Mouse (Mus musculus) retina, postnatal 7 days (tissue): ENCODE measurements at regions not wholly inside any gene's neighbourhood (a gene's known extent, or its start where the extent isn't known, plus 50 kb on each side); places are given as distances from the start of the nearest gene placed in this dataset.
A peak's percentile ranks its signal among the peaks of the same experiment; 100 is the strongest.

Experiments
- DNase-seq: peaks from one replicate; pipeline ENCODE4 v3.0.0-alpha.2; 2012; ENCODE audit warnings: low read depth, low spot score

DNA sequence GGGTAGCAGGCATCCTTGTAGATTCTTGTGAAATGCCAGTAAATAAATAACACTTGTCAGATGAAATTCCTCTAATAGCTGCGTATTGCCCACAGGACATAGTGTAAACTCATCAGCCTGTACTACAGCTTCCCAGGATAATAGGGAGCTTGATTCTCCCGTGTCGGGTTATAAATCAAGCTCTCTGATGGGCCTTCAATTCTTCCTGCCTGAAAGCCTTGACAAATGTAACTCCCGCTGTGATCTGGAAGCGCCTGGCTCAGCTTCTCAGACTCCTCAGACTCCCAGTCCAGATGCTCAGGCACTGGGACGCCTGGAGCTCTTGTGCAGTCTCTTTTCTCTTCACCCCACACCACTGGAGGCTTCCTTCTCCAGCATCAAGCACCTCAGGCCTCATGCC, 151.3 kb downstream of the Fam76b start:
- no peak for DNase-seq

DNA sequence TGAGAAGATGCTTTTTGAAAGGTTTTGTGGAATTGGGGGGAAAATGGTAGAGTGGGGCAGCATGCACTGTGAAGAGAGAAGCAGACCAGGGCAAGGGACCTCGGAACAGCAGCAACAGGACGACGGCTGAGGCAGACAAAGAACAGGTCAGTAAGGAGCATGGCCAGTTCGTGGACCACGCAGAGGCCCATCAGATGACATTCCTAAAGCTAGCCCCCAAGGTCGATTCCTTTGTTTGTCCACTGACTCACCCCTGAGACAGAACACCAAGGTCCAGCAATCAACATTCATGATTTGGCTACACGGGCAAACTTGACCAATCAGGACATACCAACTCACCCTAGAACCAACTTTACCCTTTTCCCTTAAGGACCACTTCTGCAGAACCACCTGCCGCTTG, 160.0 kb downstream of the Fam76b start:
- DNase-seq = no peak

DNA sequence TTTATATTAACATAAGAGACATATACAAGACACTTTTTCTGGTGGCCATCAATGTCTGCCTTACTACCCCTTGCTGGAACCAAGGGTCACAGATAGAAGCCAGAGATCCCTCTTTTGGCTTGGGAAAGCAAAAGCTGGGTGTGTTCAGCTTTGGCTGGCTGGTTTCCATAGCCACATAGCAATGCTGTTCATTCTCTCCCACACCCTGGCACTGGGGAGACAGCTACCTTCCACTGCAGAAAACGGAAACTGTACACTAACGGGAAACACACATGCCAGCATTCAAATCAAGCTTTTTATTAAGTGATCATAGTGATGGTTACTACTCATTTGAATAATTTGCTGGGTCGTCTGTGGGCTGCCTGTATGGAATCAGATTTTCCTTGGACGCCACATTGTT, 161.4 kb downstream of the Fam76b start:
- DNase-seq = no peak

DNA sequence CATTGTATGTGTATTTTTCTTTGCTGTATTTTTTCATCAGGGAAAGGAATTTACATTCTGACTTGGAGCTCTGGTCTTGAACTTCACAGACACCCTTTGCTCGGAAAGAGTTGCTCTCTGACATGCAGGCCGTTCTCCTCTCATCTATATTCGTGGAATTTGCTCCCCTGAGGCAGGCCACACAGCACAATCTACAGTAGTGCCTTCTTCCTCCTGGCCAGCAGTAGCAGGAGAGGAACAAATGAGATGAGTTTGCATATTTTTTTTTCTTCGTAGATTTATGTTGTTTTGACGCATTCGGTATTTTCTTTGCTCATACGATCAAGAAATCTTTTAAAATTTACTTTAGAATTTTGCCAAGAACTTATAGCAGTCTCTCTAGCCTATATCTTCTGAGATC, 163.4 kb downstream of the Fam76b start:
- no peak for DNase-seq

DNA sequence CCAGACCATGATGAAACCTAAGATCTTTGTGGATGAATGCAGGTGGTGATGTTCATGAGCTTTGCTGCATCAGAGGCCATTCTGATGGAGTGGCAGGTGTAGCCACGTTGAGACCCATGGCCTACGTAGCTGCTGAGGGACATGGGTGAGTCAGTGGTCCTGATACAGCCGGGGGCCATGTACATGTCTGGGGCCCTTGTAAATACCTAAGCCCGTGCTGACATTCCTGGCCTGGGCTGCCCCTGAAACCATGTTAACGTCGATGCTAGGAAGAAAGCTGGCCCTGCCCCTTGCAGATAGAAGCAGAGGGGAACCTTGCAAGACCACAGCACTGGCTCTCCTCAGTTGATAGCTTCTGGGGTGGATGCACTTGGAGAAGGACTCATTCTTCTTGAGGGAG, 165.2 kb downstream of the Fam76b start:
- no peak for DNase-seq

DNA sequence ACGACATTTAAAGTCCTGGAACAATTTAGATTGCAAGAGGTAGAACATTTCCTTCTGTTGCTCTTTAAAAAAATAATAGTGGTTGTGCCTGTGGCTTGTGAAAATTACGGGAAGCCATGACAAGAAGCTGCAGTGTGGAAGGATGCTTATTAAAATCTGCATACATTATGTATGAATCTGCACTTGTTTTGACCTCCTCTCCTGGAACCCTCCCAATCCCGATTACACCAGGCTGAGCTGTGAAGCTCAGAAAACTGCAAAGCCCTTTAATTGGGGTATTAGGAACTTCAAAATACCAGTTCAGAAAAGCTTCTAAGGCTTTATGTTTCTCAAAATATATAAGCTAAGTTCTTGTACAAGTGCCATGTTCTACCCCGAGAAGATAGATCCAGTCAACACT, 171.8 kb downstream of the Fam76b start:
- DNase-seq = peak; percentile 31

DNA sequence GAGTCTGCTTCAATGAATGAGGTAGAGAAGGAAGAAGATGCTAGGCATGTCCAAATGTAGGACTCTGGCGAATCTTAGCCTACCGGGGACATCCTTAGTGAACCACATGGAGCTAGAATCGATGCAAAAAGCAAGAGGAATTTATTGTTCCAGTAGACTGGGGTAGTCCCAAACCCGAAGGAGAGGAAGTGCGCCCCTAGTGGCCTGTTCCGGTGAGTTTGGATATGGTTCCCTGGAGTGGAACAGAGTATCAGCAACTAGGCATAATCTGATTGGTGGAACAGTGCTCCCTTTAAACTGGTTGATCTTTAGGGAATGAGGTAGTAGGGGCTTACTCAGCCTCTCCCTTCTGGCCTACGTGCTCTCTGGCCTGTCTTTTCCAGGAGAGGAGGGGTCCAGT, 174.0 kb downstream of the Fam76b start:
- DNase-seq = no peak

DNA sequence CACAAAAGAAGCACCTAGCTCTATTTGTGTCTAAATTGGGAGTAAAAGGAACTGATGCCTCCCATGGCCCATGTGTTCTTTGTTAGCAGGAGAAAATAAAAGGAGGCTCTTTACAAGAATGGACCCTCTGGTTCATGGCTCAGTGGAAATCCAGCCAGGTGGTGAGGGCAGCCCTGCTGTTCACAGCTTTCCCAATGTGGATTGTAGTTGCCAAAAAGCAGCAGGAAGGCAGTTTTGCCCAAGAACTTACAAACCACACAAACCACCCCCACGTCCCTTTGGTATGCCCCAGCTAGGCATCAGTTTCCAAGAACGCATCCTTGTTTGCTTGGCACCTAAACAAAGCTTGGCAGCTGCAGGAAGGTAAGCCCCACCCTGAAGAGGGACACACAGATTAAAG, 174.7 kb downstream of the Fam76b start:
- no peak for DNase-seq

DNA sequence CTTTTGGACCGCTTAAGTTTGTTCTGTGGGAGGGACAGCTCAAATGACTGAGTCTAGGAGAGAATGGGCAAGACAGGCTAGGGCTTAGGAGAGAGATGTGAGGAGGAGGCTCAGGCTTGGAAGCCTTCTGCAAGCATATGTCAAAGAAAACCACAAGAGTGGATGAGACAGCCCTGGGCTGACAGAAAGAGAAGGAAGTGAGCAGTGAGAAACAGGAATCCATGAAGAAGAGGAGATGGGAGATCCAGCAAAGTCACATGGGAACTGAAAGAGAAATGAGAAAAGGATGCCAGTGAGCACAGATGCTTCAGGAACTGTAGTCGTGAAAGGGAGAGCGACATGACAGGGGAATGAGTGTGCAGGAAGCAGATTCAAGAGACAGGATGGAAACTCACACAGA, 175.6 kb downstream of the Fam76b start:
- no peak for DNase-seq

DNA sequence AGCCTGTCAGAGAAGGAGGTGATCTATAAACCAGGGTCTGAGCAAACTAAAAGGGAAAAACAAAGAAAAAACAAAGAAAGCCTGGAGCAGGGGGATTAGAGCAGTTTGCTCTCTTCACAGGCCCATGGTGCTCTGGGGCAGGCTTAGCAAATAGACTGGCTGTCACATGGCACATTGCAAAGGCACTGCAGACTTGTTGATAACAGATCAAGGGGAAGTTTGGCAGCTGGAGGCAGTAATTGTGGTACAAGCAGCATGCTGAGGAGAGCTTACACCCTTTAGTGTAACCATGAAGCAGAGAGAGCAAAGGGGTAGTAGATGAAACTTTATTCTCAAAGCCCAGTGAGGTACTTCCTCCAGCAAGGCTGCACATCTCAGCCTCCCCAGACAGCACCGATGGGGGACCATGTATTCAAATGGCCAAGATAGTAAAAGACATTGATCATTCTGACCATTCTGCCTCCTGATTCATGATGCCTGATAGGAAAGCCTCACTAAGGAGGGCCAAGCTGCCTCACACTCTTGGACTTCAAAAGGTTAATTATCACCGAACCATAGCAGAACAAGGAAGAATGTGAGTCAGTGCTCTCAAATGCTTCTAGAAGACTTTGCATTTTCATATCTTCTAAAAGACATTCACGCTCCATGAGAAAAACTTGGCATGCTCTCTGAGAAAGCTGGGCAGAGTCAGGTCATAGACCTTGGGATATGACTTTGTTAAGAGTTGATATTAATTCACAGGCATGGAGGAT, 178.9 kb downstream of the Fam76b start:
- no peak for DNase-seq

DNA sequence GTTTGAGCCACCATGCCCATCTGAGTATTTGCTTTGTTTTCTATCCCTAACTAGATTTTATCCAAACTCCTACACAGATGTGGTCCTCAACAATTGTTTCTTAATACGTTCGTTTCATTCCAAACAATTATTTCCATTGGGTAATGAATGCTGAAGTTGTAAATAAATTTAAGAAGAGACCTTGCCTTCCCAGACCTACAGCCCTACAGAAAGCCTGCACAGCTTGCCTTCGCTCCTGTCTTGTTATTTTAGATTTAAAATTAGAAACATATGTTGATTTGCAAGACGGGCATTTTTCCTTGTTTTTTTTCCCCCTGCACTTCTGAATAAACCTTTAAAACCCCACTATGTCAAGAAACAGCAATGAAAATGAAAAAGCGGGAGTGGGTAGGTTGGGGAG, 181.9 kb downstream of the Fam76b start:
- DNase-seq = no peak

DNA sequence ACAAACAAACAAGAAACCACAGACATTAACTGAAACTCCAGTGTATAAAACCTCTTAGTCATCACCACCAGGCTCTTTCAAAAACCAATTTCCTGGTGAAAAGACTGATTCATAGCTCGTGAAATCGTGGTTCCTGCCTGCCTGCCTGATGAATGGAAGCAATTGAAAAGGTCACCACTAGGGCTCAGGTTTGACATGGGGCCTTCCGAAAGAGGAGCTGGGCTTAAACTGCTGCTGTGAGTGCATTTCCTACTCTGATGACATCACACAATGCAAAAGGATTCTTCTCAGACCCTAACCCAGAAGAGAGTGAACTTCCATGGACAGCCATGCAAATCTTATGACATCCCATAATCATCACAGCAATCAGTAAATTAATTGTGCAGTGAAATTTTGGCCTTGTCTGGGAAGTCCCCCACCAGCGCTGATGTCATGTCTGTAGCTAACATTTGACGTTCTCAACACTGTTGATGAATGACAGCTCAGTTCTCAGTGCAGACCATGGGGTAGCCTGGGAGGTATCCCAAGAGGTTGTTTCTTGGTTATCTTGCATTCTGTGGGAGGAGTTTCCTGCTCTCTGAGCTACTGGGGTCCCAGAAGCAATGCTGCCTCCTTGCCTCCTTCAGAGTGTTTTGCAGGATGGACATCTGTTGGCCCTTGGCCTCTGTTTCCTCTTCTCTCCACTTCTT, 182.9 kb downstream of the Fam76b start:
- DNase-seq = no peak

DNA sequence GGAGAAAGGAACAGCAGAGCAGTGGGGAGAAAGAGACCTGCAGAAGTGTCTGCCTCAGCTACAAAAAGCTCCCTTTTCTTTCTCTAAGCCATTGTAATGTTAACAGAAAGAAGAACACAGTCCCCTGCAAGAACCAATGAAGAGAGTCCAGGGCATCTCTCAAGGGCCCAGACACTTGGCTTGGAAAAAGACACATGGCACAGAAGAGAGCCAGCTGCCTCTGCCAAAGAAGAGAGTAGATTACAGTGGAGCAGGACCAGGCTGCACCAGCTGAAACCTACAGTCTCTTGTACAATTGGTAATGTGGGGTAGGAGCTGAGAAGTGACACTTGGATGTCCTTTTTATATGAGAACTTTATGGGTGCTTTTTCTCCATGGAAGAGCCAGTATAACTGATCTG, 196.7 kb downstream of the Fam76b start:
- DNase-seq = no peak

DNA sequence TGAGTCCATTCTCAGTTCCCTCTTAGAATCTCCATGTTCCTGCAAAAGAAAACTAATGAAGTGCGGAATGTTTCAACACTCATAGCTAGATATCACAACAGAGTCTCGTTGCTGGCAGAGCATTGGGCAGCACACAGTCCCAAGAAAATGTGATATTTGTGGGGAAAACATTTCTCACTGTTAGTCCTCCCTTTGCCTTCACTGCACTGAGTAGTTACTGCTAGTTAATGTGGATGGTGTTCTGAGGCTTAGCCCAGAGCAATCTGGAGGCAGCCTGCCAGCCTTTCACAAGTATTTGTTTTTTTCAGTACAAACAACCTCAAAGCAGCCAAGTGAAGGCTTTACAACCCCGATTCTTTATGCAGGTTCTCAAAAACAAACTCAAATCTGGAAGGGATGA, 197.2 kb downstream of the Fam76b start:
- DNase-seq = no peak

DNA sequence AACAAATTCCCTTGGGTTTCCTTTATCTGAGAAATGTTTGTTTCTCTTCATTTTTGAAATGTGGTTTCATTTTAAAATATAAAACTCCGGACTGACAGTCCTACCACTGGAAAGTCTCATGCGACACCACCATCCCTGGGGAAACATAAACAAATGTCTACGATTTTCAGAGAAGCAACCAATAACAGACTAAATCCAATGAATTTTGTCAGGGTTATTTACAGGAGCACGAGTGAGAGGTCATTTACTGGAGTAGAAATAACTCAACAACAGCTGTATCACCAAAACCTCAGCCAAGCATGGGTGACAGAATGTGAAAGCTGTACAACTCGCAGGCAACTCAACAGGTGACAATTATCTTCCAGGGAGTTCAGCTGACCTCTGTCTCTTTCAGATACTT, 200.5 kb downstream of the Fam76b start:
- DNase-seq = no peak

DNA sequence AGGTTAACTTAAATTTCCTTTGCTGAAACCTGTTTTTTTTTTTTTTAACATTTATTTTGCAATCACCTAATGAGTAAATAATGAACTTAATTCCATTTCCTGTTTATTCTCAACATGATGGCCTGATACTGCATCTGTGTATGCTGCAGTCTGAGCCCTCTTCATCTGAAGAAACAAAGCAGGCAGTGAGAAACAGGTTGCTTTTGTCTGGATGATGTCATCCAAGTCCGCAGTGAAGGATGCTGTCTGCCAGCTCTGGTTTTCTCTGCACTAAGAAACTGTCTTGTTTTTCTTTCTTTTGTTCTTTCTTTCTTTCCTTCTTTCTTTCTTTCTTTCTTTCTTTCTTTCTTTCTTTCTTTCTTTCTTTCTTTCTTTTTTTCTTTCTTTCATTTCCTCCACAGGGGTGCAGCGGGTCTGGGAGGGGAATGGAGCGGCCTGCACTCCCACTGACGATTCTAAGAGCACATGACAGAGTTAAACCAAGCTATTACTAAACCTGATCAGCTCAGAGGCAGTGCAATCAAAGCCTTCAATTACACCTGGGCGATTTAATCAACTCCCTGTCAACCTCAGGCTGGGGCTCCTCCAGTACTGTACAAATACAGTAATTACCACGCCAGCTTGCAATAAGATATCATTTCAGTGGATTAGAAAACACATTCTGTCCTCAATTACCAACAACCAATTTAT, 204.0 kb downstream of the Fam76b start:
- DNase-seq = no peak

DNA sequence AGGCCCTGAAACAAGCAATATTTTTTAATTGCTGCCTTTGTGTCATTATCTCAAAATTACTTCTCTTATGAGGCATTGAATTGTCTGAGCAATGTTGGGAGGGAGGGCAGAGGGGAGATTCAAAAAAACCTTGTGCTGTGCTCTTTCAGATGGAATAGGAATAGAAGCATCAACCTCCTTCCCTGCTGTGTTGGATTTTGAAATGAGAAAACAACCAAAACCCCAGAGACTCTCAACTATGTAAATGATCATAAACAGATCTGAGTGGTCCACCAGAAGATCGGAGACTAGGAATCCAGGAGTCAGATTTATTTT, 204.5 kb downstream of the Fam76b start:
- DNase-seq = no peak

DNA sequence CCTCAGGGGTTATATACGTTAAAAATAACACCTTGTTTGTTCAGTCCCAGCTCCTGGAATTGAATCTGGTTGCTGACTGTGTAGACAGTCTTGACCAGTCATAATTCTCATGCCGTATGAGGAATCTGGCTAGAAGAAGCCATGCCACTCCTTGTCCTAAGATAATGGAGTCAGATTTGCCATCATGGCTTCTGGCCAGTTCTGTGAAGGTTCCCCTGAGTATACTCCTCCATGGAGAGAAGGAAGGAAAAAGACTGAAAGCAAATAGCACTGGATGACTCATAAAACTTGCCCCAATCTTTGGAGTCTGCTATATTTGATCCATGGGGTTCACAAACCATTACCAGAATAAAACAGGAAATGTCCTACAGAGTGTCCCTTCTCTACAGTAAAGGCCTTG, 208.0 kb downstream of the Fam76b start:
- DNase-seq = no peak

DNA sequence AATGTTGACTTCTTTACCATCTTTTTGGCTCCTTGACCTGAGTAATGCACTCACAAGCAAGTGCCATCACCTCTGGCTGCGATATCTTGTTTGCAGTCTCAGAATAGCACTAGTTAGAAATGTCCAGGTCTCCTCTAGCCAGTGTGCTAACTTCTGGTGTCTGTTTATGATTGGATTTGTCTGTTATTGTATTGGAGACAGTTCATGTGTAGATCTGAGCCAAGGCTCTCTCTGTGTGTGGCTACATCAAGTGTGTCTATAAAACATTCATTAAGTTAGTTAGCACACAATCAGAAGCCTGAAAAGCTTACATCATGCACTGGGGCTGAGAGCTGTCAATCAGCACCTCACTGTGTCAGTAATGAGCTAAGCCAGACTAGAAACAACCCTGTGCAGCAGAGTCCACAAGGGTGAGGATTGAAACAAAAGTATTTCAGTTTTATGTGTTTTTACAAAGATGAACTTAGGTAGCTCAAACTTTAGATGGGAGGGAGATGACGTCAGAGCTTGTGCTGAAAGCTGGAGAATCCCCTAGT, 214.5 kb downstream of the Fam76b start:
- no peak for DNase-seq

DNA sequence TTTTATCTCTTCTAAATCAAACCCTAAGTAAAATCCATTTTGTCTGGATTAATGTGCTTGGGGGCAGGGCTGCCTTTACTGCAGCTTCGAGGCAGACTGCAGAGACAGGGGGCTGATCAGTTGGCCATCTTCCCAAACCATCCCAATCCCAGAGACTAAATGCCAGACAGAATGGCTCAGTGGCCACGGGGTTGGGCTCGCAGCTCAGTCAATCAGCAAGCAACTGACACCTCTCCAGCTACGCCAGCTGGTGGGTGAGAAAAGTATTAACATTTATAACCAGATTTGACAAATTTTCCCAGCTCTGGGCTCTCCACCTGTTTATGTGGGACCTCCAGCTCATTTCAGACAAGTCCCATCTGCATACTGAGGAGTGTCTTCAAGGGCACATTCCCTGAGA, 220.7 kb downstream of the Fam76b start:
- DNase-seq = no peak

DNA sequence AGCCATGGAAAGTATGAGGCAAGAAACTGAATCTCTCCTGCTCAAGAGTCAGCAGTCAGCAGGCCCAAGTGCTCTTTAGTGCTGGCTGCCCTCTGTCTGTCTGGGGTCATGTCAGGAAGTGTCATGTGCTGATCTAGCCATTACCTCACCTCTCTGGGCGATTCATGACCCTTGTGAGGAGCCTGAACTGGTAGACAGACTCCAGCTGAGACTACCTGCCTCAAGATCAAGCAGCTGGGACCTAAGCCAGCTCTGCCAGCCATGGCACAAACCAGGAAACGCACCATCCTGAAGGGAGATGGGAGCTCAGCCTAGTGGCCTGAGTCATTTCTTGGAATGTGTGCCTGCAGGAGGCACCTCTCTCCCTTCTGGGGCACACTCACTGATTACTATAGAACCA, 221.2 kb upstream of the Sesn3 start:
- DNase-seq = no peak

DNA sequence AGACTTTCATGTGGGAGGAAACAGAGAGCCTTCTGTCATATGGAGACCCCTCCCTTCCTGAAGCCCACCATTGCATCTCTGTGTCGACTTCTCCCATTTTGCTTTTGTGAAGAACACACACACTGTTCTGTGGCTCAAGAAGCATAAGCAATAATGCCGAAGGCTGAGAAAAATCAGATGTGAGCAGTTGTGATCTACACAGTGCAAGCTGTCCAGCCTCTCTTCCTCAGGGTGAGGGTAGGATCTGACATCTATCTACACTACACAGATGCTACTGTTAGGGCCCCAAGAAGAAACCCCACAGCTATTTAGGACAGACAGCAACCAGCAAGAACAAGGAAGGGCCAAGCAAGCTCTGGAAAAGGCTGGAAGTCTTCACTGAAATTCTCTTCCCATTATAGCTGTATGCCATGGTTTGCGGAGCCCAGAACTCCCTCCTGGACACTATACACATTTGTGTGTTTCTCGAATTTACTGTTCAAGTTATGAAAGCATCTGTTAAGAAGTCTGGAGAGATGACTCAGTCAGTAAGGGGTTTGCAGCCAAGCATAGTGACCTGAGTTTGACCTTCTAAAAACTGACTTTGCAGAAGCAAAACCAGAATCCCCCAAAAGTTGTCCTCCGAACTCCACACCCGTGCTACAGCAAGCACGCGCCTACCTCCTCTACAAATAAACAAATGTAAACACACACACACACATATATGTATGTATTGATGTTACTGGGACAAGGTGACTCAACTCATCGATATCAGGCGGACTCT, 218.3 kb upstream of the Sesn3 start:
- no peak for DNase-seq
